Mouse (Mus musculus) kidney, postnatal 14 days (tissue): ENCODE measurements around the gene Tmcc2.

ENCODE experiments used
- DNase-seq: peaks from one replicate; pipeline ENCODE4 v3.0.0; 2022; ENCODE audit warnings: mixed read lengths

The Tmcc2 gene

GRCm38 (mm10) chr1:132390691-132391579, at the start of gene Tmcc2:
TSS of gene Tmcc2 (minus strand) at chr1:132391281.
- no peak for DNase-seq

- no peak for DNase-seq
These were observed 46.3 kb upstream of the Tmcc2 start for GRCm38 (mm10) chr1:132437389-132437788.

GRCm38 (mm10) chr1:132436960-132437359, 45.9 kb upstream of the Tmcc2 start:
- no peak for DNase-seq

- DNase-seq: peak; percentile 37
These were observed 45.4 kb upstream of the Tmcc2 start for GRCm38 (mm10) chr1:132436320-132436958.

GRCm38 (mm10) chr1:132434032-132434431, 43.0 kb upstream of the Tmcc2 start:
- no peak for DNase-seq

GRCm38 (mm10) chr1:132433349-132433748, 42.3 kb upstream of the Tmcc2 start:
- DNase-seq: no peak

- peak; percentile 72 for DNase-seq
These were observed 40.6 kb upstream of the Tmcc2 start for GRCm38 (mm10) chr1:132431716-132432115.

- no peak for DNase-seq
These were observed 39.7 kb upstream of the Tmcc2 start for GRCm38 (mm10) chr1:132430818-132431217.

- DNase-seq: no peak
These were observed 34.5 kb upstream of the Tmcc2 start for GRCm38 (mm10) chr1:132425600-132425999.

GRCm38 (mm10) chr1:132422912-132423696, 32.0 kb upstream of the Tmcc2 start:
- DNase-seq: no peak

- no peak for DNase-seq
These were observed 29.6 kb upstream of the Tmcc2 start for GRCm38 (mm10) chr1:132420662-132421061.

- no peak for DNase-seq
These were observed 29.1 kb upstream of the Tmcc2 start for GRCm38 (mm10) chr1:132420206-132420605.

- DNase-seq: peak; percentile 97
These were observed 26.5 kb upstream of the Tmcc2 start, which contains the start of gene Dstyk for GRCm38 (mm10) chr1:132417319-132418251. TSS of gene Dstyk (plus strand) at chr1:132417555.

- DNase-seq: no peak
These were observed 25.8 kb upstream of the Tmcc2 start for GRCm38 (mm10) chr1:132416943-132417290.

GRCm38 (mm10) chr1:132416244-132416942, 25.3 kb upstream of the Tmcc2 start:
- DNase-seq: no peak

GRCm38 (mm10) chr1:132410657-132411056, 19.6 kb upstream of the Tmcc2 start:
- DNase-seq: no peak

GRCm38 (mm10) chr1:132401843-132402242, 10.8 kb upstream of the Tmcc2 start:
- no peak for DNase-seq

GRCm38 (mm10) chr1:132400538-132400937, 9.5 kb upstream of the Tmcc2 start:
- DNase-seq: no peak

GRCm38 (mm10) chr1:132396705-132397104, 5.6 kb upstream of the Tmcc2 start:
- no peak for DNase-seq

GRCm38 (mm10) chr1:132392872-132393271, 1.8 kb upstream of the Tmcc2 start:
- DNase-seq: no peak

GRCm38 (mm10) chr1:132391580-132392022, 520 bp upstream of the Tmcc2 start:
- DNase-seq: peak; percentile 83
